Mouse (Mus musculus) left cerebral cortex, adult 9 months (tissue): ENCODE measurements around the gene Pax6.

Experiments used
- DNase-seq, 2 experiments: peaks; one replicate each; pipeline ENCODE4 v3.0.0; 2022; ENCODE audit warnings: low spot score in 2 of 2

Gene Pax6

DNA sequence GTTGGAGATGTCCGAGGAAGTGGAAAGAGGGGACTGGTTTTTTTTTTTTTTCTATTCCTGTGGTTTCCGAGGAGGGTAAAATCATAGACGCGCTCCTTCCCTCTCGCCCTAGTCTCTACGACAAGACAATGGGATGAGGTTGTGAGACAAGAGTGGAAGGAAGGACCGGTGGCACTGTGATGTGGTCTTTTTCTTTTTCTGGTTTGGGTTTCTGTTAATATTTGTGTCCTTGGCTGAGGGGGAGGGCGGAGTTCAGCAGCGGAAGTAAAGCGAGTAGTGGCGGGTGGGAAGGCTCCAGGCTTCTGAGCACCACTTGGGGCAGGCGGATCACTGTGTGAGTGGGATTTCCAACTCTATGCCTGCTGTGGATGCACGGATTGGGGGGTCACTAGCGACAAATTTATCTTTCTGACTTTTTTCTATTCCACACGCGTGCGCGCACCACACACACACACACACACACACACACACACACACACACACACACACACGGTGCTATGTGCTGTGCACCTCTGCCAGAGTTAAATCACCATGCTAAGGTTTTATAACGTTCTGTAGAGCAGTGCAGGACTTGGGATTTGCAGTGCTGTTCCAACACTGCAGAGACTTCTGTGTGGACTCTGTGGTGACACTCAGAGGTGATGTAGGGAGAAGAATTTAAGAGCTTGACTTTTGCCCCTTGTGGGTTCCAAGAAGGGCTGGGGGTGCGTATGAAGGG, 14.1 kb downstream of the Pax6 start:
- DNase-seq = no peak

DNA sequence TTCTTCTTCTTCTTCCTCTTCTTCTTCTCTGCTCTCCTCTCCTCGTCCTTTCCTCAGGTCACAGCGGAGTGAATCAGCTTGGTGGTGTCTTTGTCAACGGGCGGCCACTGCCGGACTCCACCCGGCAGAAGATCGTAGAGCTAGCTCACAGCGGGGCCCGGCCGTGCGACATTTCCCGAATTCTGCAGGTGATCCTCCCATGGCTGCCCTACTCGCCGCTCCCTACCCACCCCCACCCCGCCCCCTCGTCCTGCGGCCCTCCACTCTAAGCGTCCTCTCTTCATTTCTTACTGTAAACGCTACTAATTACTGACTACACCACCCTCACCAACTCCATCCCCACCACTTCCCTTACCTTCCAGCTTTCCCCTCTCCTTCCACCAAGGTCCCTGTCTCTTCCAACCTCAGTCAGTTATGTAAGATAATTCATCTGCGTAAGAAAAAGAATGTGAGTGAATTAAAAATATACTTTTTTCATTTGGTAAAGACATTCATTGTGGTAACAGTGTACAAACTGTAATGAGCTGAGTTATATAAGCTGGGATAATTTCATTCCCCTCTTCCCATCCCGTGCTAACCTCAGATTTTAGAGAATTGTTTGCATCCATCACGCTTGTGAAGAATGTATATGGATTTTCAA, 15.2 kb downstream of the Pax6 start:
- DNase-seq = no peak

DNA sequence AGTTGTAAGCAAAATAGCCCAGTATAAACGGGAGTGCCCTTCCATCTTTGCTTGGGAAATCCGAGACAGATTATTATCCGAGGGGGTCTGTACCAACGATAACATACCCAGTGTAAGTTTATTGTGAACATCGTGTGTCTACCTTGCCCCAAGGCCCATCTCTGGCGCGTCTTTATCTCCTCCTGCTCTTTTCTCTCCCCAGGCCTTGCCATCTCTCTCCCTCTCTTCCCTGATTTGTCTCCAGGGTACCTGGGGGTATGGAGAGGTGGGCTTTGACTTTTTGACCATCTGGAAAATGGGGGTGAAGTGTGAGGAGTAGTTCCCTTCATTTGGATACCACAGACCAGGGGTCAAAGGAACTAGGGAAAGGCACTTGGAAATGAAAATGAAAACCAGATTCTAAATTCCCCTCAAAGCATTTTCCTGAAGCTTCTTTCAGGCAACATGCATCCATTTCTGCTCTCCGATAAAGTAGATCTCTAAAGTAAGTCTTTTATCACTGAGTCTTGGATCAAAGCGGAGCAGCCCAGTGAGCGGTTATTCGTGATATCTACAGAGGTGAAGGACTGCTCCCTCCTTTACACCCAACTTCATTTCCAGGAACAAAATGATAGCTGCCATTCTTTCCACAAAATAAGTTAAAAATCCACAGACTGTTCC, 16.4 kb downstream of the Pax6 start:
- DNase-seq = no peak

DNA sequence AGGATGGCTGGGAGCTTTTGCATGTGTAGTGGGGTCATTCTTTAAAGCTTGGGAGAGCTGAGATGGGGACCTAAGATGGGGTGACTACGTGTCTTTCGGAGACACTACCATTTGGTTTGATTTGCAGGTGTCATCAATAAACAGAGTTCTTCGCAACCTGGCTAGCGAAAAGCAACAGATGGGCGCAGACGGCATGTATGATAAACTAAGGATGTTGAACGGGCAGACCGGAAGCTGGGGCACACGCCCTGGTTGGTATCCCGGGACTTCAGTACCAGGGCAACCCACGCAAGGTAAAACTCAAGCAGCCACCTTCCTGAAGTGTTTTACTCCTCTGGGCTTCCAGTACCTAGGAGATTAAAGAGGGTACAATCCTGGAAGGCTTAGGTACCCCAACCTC, 17.0 kb downstream of the Pax6 start:
- no peak for DNase-seq

DNA sequence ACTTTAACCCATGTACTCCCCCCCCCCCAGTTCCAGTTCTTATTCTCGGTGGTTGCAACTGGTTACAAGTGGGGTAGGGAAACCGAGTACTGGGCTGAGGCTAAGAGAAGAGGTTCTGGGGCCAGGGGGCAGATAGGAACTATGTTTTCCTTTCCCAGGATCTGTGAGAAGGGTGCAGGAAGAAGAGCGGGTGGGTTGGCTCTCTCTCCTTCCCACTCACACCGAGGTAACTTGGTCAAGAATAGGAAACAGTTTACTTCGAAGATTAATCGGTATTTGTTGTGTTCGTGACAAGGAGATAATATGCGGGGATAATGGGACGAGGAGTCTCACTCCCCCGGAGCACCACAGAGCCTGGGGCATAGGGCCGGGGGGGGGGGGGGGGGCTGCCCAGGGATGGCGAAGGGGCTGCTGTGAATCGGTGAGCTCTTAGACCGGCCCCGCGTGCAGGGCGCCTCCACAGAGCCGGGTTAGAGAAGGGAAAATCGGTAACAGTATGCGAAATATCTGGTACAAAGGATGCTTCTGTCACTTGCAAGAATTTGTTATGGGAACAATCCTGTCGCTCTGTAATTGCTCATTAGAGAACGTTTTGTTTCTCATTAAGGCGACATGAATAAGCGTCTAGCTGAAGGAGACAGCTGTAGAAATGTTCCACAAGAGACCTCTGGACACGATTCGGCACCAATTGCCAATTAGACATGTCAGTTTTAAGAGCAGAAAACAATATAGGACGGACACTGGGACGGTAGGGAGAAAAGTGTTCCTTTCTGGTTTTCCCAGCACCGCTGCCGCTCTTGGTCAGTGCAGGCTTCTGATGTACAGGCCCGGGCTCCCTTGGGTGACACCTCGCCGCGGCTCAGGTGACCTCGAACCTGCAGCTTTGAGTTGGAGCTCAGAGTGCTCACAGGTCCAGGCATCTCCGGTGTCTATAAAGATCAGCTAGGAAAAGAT, 17.9 kb downstream of the Pax6 start:
- no peak for DNase-seq

DNA sequence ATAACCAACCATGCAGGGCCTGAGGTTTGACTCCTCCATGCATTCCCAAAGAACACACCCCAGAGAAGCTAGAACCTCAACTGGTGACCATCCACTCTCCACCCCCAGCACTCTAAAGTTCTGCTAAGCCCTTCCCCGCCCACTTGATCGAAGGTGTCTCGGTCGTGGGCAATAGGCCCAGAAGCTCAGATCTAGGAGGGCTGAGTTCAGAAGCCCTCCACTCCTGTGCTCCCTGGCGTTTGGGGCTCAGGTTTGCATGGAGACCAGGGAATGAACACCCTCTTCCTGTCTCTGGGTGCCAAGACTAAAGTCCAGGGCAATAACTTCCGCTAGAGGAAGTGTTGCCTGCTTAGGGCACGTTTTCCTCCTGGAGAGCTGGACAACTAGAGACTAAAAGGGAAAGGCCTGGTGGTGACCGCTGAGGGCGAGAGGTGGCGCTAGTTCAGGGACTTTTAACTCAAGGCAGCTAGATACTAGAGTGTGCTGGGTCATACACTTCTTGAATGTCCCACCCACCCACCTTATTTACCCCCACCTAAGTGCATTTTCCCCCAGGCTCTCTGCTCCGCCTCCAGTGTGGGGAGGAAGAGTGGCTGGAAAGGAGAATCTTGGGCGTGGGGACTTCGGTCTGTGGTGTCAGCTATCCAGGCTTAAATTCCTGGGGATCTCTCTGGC, 18.8 kb downstream of the Pax6 start:
- DNase-seq = no peak

DNA sequence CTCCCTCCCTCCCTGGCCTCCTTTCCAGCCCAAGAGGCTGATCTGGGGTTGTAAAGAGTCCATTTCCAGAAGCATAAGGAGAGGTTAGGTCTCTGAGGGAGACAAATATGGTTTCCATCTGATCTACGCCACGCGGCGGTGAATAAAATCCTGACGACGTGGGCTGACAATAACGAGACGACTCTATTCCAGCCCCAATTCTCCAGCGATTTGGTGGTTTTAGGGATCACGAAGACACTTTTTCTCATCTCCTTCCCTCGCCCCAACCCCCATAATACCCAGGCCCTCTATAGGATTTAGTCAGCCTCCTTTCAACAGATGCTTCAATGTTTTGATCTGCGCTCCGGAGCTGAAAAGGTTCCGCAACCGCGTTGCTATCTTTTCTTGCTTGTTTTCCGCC, 19.3 kb downstream of the Pax6 start:
- DNase-seq = no peak

DNA sequence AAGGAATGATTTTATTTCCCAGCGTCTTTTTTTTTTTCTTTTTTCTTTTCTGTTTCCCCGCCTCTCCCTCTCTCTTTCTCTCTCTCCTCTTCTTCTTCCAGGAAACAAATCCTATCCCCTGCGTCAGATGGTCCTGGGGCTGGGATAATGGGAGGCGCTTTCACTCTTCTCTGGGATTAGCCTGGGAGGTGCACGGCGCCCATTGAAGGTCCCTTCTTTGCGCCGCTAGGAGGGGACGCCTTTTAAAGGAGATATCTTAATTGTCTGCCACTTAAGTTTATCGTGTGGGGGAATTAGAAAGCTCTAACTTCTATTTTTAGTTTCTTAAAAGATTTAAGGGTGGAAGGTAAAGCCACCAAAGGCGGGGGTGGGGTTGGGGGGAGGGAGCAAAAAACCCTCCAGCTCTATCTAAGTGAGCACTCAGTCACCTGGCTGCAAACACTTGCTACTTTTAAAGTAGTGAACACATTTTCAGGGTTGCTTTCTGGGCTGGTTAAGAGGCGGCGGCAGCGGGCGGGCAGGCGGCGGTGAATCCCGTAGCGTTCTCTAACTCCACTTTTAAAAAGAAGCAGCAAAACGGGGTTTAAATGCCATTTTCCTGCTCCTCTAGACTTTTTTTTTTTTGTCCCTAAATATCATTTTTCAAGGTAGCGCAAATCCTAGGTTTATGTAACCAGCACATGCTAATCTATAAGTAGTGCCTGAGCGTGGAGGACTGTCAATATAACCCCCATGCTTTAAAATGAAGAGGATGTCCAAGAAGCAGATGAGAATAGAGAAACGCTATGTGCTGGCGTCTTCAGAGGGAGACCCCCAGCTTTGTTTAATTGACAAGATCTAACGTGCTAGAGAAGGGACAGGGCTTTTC, 20.0 kb downstream of the Pax6 start:
- no peak for DNase-seq

DNA sequence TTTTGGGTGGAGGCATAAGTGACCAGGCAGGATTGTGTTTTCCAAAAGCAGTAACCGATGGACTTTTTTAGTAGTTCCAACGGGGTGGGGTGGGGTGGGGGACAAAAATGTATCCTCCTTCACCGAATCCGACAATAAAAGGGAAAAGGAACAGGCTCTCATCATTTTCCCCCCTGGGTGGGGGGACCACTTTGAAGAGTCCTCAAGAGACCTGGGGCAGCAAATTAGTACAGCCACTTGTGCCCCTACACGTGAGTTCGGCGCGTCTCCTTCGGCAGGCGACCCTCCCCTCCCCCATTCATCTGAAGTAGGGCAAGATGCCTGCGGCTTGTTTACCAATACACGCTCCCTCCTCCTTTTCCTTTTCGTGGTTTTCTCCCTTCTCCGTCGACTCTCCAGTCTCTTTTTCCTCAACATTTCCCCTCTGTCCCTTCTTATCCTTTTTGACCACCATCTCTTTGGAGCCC, 20.6 kb downstream of the Pax6 start:
- DNase-seq = no peak

DNA sequence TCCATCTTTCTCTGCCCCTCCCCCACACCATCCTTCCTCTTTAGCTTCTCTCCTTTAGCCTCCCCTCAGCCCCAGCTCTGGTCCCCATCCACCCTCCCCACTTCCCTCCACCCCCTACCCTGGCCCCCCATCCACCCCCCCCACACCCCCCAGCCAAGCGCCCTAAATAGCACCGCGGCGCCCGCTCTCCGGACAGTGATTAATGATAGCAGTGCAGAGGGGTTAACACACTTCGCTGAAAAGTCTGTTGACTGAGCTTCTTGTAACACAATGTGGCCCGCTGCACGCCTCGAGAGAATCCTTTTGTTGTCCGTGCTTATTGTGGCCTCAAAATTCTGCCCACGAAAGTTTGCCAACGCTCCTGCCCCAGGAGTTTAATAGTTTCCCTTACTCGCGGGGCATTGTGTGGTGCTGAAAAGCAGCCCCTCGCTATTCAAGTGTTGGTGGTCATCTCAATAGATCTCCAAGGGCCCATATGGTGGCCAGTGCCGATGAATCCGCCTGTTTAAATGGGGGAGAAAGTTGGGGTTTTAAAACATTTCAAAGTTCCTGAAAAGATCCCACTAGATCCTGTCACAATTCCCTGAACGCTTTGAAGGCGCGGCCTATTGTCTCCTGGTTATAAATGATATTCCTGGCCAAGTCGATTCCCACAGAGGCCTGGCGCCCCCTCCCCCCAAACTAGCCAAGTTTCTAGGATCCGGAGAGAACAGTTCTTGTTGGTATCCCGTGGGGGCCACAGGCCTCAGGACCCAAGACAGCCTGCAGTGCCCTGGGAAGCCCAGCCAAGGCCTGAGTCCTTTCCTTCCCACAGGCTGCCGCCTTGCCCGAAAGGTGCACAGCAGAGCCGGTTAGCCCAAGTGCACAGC, 21.3 kb downstream of the Pax6 start:
- no peak for DNase-seq

DNA sequence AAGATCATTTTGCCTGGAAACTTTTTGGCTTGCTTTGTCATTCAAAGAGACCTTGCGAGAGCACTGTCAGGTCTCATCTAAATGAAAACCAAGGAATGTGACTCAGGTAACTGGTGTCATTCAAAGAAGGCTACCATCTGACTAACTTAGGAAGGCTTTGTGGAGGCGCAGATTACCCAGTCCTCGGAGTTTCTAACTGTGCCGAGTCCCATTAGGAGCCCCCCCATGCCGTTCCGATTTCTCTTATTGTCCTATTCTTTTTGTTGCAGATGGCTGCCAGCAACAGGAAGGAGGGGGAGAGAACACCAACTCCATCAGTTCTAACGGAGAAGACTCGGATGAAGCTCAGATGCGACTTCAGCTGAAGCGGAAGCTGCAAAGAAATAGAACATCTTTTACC, 22.6 kb downstream of the Pax6 start:
- no peak for DNase-seq

DNA sequence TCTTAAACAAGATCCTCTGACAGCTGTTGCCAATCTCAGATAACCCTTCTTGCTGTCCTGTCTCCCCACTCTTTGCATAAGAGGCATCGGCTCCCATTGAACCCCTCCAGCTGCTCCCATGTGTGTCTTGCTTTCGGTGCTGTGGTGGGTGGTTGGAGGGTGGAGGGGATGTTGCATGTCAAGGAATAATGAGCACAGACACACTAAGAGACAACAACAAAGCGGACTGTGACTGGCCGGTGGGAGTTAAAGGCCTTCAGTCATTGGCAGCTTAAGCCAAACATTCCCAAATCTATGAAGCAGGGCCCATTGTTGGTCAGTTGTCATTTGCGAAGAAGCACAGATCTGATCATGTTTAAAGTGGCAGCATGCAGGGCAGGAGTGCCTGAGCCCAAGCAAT, 29.0 kb downstream of the Pax6 start:
- no peak for DNase-seq

DNA sequence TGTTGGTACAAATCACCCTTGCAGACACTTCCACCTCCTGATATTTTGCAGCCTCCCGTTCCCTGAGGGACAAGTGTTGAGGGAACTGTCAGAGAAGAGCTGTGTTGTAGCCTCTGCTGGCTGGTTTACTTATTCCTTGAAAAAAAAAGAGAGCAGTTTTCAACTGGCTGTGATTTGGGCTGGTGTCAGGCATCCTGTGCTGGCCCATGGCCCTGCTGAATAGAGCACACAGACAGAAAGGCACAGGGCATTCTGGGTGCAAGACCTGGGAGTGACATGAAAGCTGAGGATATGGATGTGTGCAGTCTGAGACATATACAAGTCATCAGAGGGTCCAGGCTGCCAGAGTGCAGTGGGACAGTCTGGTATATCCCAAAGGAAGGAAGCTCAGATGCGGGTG, 29.9 kb downstream of the Pax6 start:
- no peak for DNase-seq

DNA sequence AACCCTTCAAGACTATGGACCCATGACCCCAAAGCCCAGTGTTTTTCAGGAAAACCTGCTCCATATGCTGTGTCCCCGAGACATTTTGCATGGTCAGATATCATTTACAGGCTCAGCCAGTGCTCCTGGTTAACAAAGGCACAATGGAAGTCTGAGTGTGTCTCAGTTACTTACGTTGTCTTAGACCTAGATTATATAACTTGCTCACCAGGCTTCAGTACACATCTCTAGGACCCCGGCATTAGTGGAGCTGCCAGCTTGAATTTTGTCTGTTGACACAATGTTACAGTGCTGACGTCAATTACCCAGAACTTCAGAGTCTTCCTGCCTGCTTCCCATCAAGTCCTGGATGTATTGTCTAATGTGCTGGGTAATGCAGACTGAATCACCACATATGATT, 33.1 kb downstream of the Pax6 start:
- DNase-seq = no peak

DNA sequence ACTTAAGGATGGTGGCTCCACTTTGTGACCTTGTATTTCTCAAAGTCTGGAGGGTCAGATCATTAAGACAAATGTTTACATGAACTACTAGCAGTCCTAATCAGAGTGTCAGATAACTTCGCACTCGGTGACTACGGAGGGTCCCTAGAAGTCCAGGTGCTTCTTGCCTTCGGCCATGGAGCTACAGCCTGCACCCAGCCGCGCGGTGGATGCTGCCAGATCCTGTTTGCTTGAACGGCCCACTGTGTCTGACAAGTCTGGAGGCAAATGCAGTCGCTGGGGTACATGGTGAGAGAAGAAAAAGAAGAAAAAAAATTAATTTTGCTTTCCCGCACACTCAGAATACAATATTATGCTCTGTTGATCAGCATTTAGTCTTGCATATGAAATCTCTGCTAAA, 33.9 kb downstream of the Pax6 start:
- no peak for DNase-seq

DNA sequence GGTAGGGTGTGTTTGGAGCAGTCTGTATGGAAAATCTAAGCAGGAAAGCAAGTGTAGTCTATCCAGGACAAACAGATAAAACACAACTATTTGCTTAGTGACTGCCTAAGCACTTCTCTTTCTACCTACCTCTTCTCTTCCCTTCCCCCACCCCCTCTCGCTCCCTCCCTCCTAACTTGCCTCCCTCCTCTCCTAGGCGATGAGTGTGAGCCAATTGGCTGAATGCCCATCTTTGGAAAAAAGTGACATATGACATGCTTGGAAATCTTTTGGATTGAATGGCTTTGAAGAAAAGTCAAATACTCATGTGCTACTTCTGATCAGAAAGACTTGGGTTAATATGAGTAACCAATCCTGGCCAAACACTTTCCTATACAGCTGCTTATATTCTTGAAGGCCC, 36.6 kb downstream of the Pax6 start:
- no peak for DNase-seq

DNA sequence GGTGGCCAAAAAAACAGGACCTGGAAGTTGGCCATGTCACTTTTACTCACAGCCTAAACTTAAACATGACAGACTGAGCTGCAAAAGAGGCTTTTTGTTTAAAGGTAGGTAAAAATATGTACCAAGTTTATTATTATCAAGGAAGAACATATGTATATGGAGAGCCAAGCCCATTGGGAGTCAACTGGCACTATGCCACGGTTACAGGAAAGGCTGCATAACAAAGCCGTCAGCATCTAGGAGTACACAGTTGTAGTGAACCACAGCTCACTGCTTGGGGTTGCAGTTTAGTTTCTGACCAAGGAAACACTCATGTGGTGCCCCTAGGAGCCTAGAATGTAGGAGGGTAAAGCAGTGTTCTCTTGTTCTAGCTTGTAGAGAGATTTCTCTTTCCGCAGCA, 40.4 kb downstream of the Pax6 start:
- DNase-seq = no peak

DNA sequence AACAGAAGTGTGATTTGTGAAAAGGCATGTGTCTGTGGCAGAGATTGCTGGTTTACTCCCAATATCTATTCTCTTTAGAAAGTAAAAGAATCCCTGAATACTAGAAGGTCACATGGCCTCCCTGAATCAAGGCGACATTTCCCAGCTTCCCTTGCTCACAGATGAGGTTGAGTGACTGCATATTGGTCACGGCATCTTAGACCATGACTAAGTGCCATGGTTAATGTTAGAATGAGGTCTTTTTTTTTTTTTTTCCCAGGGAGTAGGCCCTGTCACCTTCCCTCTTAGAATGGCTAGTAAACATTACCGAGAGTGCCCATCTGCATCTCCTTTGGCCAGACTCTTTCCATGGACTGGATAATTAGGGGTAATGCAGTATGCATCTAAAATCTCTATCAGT, 41.8 kb downstream of the Pax6 start:
- no peak for DNase-seq

DNA sequence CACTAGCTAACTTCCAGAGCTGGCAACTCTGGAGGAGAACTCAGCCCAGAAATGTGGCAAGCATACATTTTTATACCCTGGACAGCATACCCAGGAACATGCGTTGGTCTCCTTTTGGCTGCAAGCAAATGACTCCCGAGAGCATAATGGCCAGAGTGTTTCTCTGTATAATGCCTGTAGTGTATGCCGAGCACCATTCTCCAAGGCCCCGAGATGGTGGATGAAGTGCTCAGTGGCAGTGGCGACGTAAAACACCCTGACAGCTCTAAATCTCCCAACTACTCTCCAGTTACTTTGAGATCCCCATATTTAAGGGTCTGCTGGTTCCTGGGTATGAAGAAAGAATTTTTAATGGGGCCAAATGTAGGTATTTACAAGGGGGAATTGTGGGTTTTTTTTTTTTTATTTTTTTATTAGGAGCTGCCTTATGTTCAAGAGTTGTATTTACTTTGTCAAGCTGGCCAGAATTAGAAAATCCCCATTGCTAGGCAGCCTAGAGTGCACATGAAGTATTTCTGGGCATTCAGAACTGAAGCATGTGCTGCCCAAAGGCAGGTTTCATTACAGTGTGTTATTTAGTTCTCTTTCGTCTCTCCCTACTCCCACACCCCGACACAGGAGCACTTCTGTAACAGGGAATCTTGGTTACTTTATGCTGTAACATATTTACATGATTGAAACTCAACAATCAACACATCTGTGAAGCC, 46.9 kb downstream of the Pax6 start:
- no peak for DNase-seq
